Mouse (Mus musculus) inflammation-experienced regulatory T-cells, adult 16 weeks (primary cell): ENCODE data around the gene Slc10a2. TPM values are rescaled to one million over a fixed set of nuclear protein-coding genes. Genes with fewer than 3 reads are reported as not detected.

ENCODE experiments used
- polyA plus RNA-seq: library from polyadenylated mRNA; unstranded; fragments of 100-300 nt; shearing (Covaris generic); gene quantifications from one replicate; pipeline ENCODE4 v1.2.1, GENCODE M21; 2017

Slc10a2 gene
- polyA plus RNA-seq, result not detected

GRCm38 (mm10) chr8:5105186-5105585, at the start of gene Slc10a2:
TSS of gene Slc10a2 (minus strand) at chr8:5105351.

